Mouse (Mus musculus) megakaryocyte, embryonic 14.5 days (primary cell): ENCODE measurements around the gene Arv1.

Experiments used
- FLI1 ChIP-seq: IDR thresholded peaks from 2 replicates; pipeline ENCODE4 v1.6.1; 2012; ENCODE audit warnings: low read length, inconsistent platforms, mixed read lengths
- GATA1 ChIP-seq: IDR thresholded peaks from 3 replicates; pipeline ENCODE4 v1.6.1; 2012; ENCODE audit warnings: mixed read lengths, low read length, inconsistent platforms, borderline replicate concordance

DNA sequence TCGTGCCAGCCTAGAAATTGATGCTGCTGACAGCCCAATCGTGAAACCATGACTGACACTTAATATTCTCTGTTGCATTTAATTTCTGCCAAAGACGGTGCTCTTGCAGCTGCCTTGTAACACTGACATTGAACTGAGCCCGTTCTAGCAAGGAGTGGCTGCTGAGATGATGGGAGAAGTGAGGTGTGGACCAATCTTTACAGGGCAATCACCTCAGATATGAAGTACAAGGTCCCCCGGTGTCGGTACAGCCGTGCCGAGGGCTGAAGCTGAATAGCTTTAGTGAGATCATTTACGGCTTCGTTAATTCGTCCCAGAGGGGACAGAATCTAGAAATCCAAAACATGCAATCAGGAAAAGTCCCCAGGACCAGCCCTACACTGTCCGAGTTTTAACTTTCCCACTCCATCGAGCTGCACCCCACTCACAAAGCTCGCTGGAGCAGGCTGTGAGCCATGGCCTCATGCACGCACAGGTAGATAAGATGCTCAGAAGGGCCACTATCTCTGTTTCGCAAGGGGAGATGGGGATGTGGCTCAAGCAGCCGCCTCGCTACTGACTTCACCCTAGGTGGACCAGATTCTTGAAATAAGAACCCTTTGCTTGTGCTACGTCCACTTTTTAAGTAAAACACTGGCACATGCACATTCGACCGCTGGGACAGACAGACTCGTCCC, 26.4 kb upstream of the Arv1 start:
- no peak for TF ChIP-seq GATA1
- TF ChIP-seq FLI1, result no peak
